Mouse (Mus musculus): Measurements from ENCODE around the gene Ctc1. TPM values are rescaled to one million over a fixed set of nuclear protein-coding genes. Genes with fewer than 3 reads are reported as not detected.

The Ctc1 gene
- total RNA-seq, 2 experiments from 2014 or later = 37.8 to 46.0 TPM

- DNase-seq (ENCODE audit: low spot score in 2 of 2) = no peak
These were observed 69.9 kb downstream of the Ctc1 start for GRCm38 (mm10) chr11:69085608-69086007.

Small RNA genes lying within 50 kb of the gene (microRNA-seq; reads per million reads assigned to microRNA genes)
- 1.5 reads per million in 2 experiments for gene Mir3062

Other genes starting within 250 kb of the Ctc1 start
- 100 to 1,000 TPM; 110 to 127 TPM for gene Ndel1, start 144.1 kb upstream of the Ctc1 start, total RNA-seq (2021)
- not detected for gene Rnf222, start 127.4 kb upstream of the Ctc1 start, total RNA-seq (2021)
- 100 to 1,000 TPM; 894 to 903 TPM for gene Rpl26, start 114.3 kb upstream of the Ctc1 start, total RNA-seq (2021)
- gene Odf4, start 88.8 kb upstream of the Ctc1 start, total RNA-seq (2021) = not detected
- gene Arhgef15, start 58.4 kb upstream of the Ctc1 start, total RNA-seq (2021) = 10 to 100 TPM; 20.4 to 24.0 TPM
- gene Slc25a35, start 47.8 kb upstream of the Ctc1 start, total RNA-seq (2021) = 1 to 10 TPM; 5.6 to 6.7 TPM
- gene Rangrf, start 40.7 kb upstream of the Ctc1 start, total RNA-seq (2021) = 10 to 100 TPM; 17.8 to 18.2 TPM
- 10 to 100 TPM; 26.1 to 26.2 TPM for gene Pfas, start 7.5 kb upstream of the Ctc1 start, total RNA-seq (2021)
- under 1 TPM in 1 of 2 experiments, not detected in 1; 0.30 TPM for gene Aurkb, start 29.7 kb downstream of the Ctc1 start, total RNA-seq (2021)
- gene Borcs6, start 43.8 kb downstream of the Ctc1 start, total RNA-seq (2021) = 10 to 100 TPM; 35.2 to 38.0 TPM
- gene Tmem107, start 54.9 kb downstream of the Ctc1 start, total RNA-seq (2021) = 10 to 100 TPM; 23.6 to 26.8 TPM
- gene Vamp2, start 72.6 kb downstream of the Ctc1 start, total RNA-seq (2021) = 1,000 to 10,000 TPM; 1,053 to 1,091 TPM
- gene Per1, start 79.3 kb downstream of the Ctc1 start, total RNA-seq (2021) = 100 to 1,000 TPM; 129 to 133 TPM
- gene Hes7, start 104.5 kb downstream of the Ctc1 start, total RNA-seq (2021) = under 1 TPM; 0.42 to 0.79 TPM
- gene 9130213A22Rik, start 106.7 kb downstream of the Ctc1 start, total RNA-seq (2021) = under 1 TPM; 0.53 to 0.98 TPM
- 1 to 10 TPM; 4.4 to 6.8 TPM for gene Aloxe3, start 110.0 kb downstream of the Ctc1 start, total RNA-seq (2021)
- 10 to 100 TPM in 1 of 2 experiments, 1 to 10 TPM in 1; 9.8 to 13.7 TPM for gene Alox12b, start 141.1 kb downstream of the Ctc1 start, total RNA-seq (2021)
- gene Alox8, start 181.9 kb downstream of the Ctc1 start, total RNA-seq (2021) = 10 to 100 TPM; 10.2 to 11.7 TPM
- gene Gucy2e, start 221.1 kb downstream of the Ctc1 start, total RNA-seq (2021) = 1 to 10 TPM; 1.2 TPM

All from left cerebral cortex, adult 18-20 months (tissue).